Mouse (Mus musculus): ENCODE data around the gene Gm49403.
"Not testable (repeated sequence)": the region's sequence is repeated elsewhere in the genome, so short reads cannot be mapped to it uniquely, and the experiment has no call there.

The Gm49403 gene

GRCm38 (mm10) chr19:8883616-8884015 lies at the start of gene Gm49403, which contains the start of gene Lbhd1:
TSS of gene Gm49403 (plus strand) at chr19:8883930.
TSS of gene Lbhd1 (plus strand) at chr19:8883732.
- no peak for DNase-seq (ENCODE audit: low spot score in 2 of 2)

GRCm38 (mm10) chr19:8836327-8836726 lies 47.4 kb upstream of the Gm49403 start:
- not testable (repeated sequence) for DNase-seq (ENCODE audit: low spot score in 2 of 2)

GRCm38 (mm10) chr19:8837251-8837791 lies 46.4 kb upstream of the Gm49403 start, which contains the start of gene Bscl2:
TSS of gene Bscl2 (plus strand) at chr19:8837467.
- peak; percentile 78 to 79 for DNase-seq (ENCODE audit: low spot score in 2 of 2)

- DNase-seq (ENCODE audit: low spot score in 2 of 2), result no peak
Observed at GRCm38 (mm10) chr19:8838041-8838730, 45.5 kb upstream of the Gm49403 start.

- no peak for DNase-seq (ENCODE audit: low spot score in 2 of 2)
Observed at GRCm38 (mm10) chr19:8839103-8839907, 44.4 kb upstream of the Gm49403 start, which contains the start of gene Gng3. TSS of gene Gng3 (minus strand) at chr19:8839194.

- DNase-seq (ENCODE audit: low spot score in 2 of 2), result peak; percentile 62 to 74
Observed at GRCm38 (mm10) chr19:8839908-8840791, 43.6 kb upstream of the Gm49403 start.

GRCm38 (mm10) chr19:8841012-8841411 lies 42.7 kb upstream of the Gm49403 start:
- no peak for DNase-seq (ENCODE audit: low spot score in 2 of 2)

GRCm38 (mm10) chr19:8842961-8843360 lies 40.8 kb upstream of the Gm49403 start:
- no peak for DNase-seq (ENCODE audit: low spot score in 2 of 2)

- peak; percentile 48 to 83 for DNase-seq (ENCODE audit: low spot score in 2 of 2)
Observed at GRCm38 (mm10) chr19:8844371-8845129, 39.2 kb upstream of the Gm49403 start.

GRCm38 (mm10) chr19:8848356-8848755 lies 35.4 kb upstream of the Gm49403 start:
- no peak for DNase-seq (ENCODE audit: low spot score in 2 of 2)

GRCm38 (mm10) chr19:8850402-8850901 lies 33.3 kb upstream of the Gm49403 start, which contains the start of gene Lrrn4cl:
TSS of gene Lrrn4cl (plus strand) at chr19:8850768.
- DNase-seq (ENCODE audit: low spot score in 2 of 2), result peak; percentile 57 to 67

GRCm38 (mm10) chr19:8851639-8852038 lies 32.1 kb upstream of the Gm49403 start:
- DNase-seq (ENCODE audit: low spot score in 2 of 2), result no peak

- DNase-seq (ENCODE audit: low spot score in 2 of 2), result no peak
Observed at GRCm38 (mm10) chr19:8852236-8852928, 31.3 kb upstream of the Gm49403 start.

GRCm38 (mm10) chr19:8853117-8853516 lies 30.6 kb upstream of the Gm49403 start:
- DNase-seq (ENCODE audit: low spot score in 2 of 2), result no peak

- DNase-seq (ENCODE audit: low spot score in 2 of 2), result no peak
Observed at GRCm38 (mm10) chr19:8857689-8858088, 26.0 kb upstream of the Gm49403 start.

GRCm38 (mm10) chr19:8859018-8859417 lies 24.7 kb upstream of the Gm49403 start:
- DNase-seq (ENCODE audit: low spot score in 2 of 2), result no peak

- DNase-seq (ENCODE audit: low spot score in 2 of 2), result no peak
Observed at GRCm38 (mm10) chr19:8864265-8864664, 19.5 kb upstream of the Gm49403 start.

- not testable (repeated sequence) for DNase-seq (ENCODE audit: low spot score in 2 of 2)
Observed at GRCm38 (mm10) chr19:8870381-8870780, 13.3 kb upstream of the Gm49403 start.

- DNase-seq (ENCODE audit: low spot score in 2 of 2), result no peak
Observed at GRCm38 (mm10) chr19:8870838-8871237, 12.9 kb upstream of the Gm49403 start.
